Mouse (Mus musculus): Measurements from ENCODE around the gene Krtap9-1. TPM values are rescaled to one million over a fixed set of nuclear protein-coding genes. Genes with fewer than 3 reads are reported as not detected.
"Not testable (repeated sequence)": the region's sequence is repeated elsewhere in the genome, so short reads cannot be mapped to it uniquely, and the experiment has no call there.

The Krtap9-1 gene
- not detected for total RNA-seq (2018; cell fraction: chromatin; rRNA removed)
- total RNA-seq (2018; cell fraction: cytosol; rRNA removed), result not detected
- not detected for total RNA-seq (2018; cell fraction: nucleus; rRNA removed)
- polyA plus RNA-seq (2018), result not detected in 3 replicates

GRCm38 (mm10) chr11:99873089-99873488 is at the start of gene Krtap9-1:
Gene Krtap9-1, plus strand, starts transcription at chr11:99873389.
- H3K27ac ChIP-seq; H3K79me2 ChIP-seq (ENCODE audit: inconsistent target); H3K4me3 ChIP-seq (ENCODE audit: inconsistent target); H3K36me3 ChIP-seq (ENCODE audit: inconsistent target): not testable (repeated sequence)
- WGBS (ENCODE audit: missing documents), result 67% methylated on average over 1 of the region's 1 CpGs

GRCm38 (mm10) chr11:99837966-99838365 is 35.2 kb upstream of the Krtap9-1 start, which contains the start of gene 2300003K06Rik:
Gene 2300003K06Rik, minus strand, starts transcription at chr11:99838066.
- Histone ChIP-seq H3K4me3 (ENCODE audit: inconsistent target) (no peak within 1 kb of the TSS), H3K79me2 (ENCODE audit: inconsistent target) (no peaks in the 10 kb centered on the region), H3K27ac (no peak within 1 kb of the TSS), H3K36me3 (ENCODE audit: inconsistent target) (no peaks in the 10 kb centered on the region)
- WGBS (ENCODE audit: missing documents), result 85% methylated on average over 1 of the region's 1 CpGs

GRCm38 (mm10) chr11:99842185-99842584 is 31.0 kb upstream of the Krtap9-1 start:
- Histone ChIP-seq H3K36me3 (ENCODE audit: inconsistent target) (no peaks in the 10 kb centered on the region), H3K4me3 (ENCODE audit: inconsistent target) (no peak overlapping the region), H3K79me2 (ENCODE audit: inconsistent target) (no peaks in the 10 kb centered on the region), H3K27ac (no peak overlapping the region)
- WGBS (ENCODE audit: missing documents), result 77% methylated on average over 1 of the region's 1 CpGs

GRCm38 (mm10) chr11:99846746-99847145 is 26.4 kb upstream of the Krtap9-1 start:
- Histone ChIP-seq H3K79me2 (ENCODE audit: inconsistent target) (no peaks in the 10 kb centered on the region), H3K4me3 (ENCODE audit: inconsistent target) (no peak overlapping the region), H3K36me3 (ENCODE audit: inconsistent target) (no peaks in the 10 kb centered on the region)

GRCm38 (mm10) chr11:99851508-99851907 is 21.7 kb upstream of the Krtap9-1 start, which contains the start of gene Krtap4-16:
Gene Krtap4-16, minus strand, starts transcription at chr11:99851608.
- H3K79me2 ChIP-seq (ENCODE audit: inconsistent target), result no peaks in the 10 kb centered on the region
- no peak within 1 kb of the TSS for H3K4me3 ChIP-seq (ENCODE audit: inconsistent target)
- no peak within 1 kb of the TSS for H3K27ac ChIP-seq
- no peaks in the 10 kb centered on the region for H3K36me3 ChIP-seq (ENCODE audit: inconsistent target)

More at GRCm38 (mm10) chr11:99846746-99847145, 26.4 kb upstream of the Krtap9-1 start:
- no peak overlapping the region for H3K27ac ChIP-seq
- WGBS (ENCODE audit: missing documents), result 95% methylated on average over 2 of the region's 2 CpGs

GRCm38 (mm10) chr11:99854121-99854520 is 19.1 kb upstream of the Krtap9-1 start:
- no peaks in the 10 kb centered on the region for H3K36me3 ChIP-seq (ENCODE audit: inconsistent target)
- WGBS (ENCODE audit: missing documents), result 53% methylated on average over 3 of the region's 3 CpGs
- no peak overlapping the region for H3K27ac ChIP-seq
- H3K4me3 ChIP-seq (ENCODE audit: inconsistent target), result no peak overlapping the region
- H3K79me2 ChIP-seq (ENCODE audit: inconsistent target), result no peaks in the 10 kb centered on the region

GRCm38 (mm10) chr11:99857617-99858016 is 15.6 kb upstream of the Krtap9-1 start, which contains the start of gene Gm11568:
Gene Gm11568, plus strand, starts transcription at chr11:99857917.
- 94% methylated on average over 2 of the region's 2 CpGs for WGBS (ENCODE audit: missing documents)
- H3K27ac ChIP-seq, result no peak within 1 kb of the TSS
- H3K4me3 ChIP-seq (ENCODE audit: inconsistent target), result no peak within 1 kb of the TSS
- no peaks in the 10 kb centered on the region for H3K79me2 ChIP-seq (ENCODE audit: inconsistent target)
- no peaks in the 10 kb centered on the region for H3K36me3 ChIP-seq (ENCODE audit: inconsistent target)

GRCm38 (mm10) chr11:99858761-99859160 is 14.4 kb upstream of the Krtap9-1 start:
- Histone ChIP-seq H3K4me3 (ENCODE audit: inconsistent target) (no peak overlapping the region), H3K79me2 (ENCODE audit: inconsistent target) (no peaks in the 10 kb centered on the region), H3K27ac (no peak overlapping the region), H3K36me3 (ENCODE audit: inconsistent target) (no peaks in the 10 kb centered on the region)
- 72% methylated on average over 2 of the region's 2 CpGs for WGBS (ENCODE audit: missing documents)

GRCm38 (mm10) chr11:99864176-99864575 is 9.0 kb upstream of the Krtap9-1 start, which contains the start of gene Gm11559:
Gene Gm11559, plus strand, starts transcription at chr11:99864476.
- WGBS (ENCODE audit: missing documents), result no CpG with 5 or more reads among the region's 1 CpGs
- H3K79me2 ChIP-seq (ENCODE audit: inconsistent target); H3K4me3 ChIP-seq (ENCODE audit: inconsistent target); H3K36me3 ChIP-seq (ENCODE audit: inconsistent target); H3K27ac ChIP-seq: not testable (repeated sequence)

- not testable (repeated sequence) for H3K27ac ChIP-seq; H3K36me3 ChIP-seq (ENCODE audit: inconsistent target); H3K79me2 ChIP-seq (ENCODE audit: inconsistent target); H3K4me3 ChIP-seq (ENCODE audit: inconsistent target)
- 17% methylated on average over 1 of the region's 1 CpGs for WGBS (ENCODE audit: missing documents)
These were observed 5.7 kb downstream of the Krtap9-1 start, which contains the start of gene Gm11567 for GRCm38 (mm10) chr11:99878887-99879286. Gene Gm11567, plus strand, starts transcription at chr11:99879187.

GRCm38 (mm10) chr11:99907620-99908019 is 34.4 kb downstream of the Krtap9-1 start, which contains the start of gene Krtap31-1:
Gene Krtap31-1, plus strand, starts transcription at chr11:99907920.
- H3K27ac ChIP-seq, result no peak within 1 kb of the TSS
- H3K4me3 ChIP-seq (ENCODE audit: inconsistent target), result no peak within 1 kb of the TSS
- WGBS (ENCODE audit: missing documents), result 79% methylated on average over 1 of the region's 2 CpGs
- no peaks in the 10 kb centered on the region for H3K79me2 ChIP-seq (ENCODE audit: inconsistent target)
- H3K36me3 ChIP-seq (ENCODE audit: inconsistent target), result no peaks in the 10 kb centered on the region

- Histone ChIP-seq H3K4me3 (ENCODE audit: inconsistent target) (no peak within 1 kb of the TSS), H3K27ac (no peak within 1 kb of the TSS), H3K36me3 (ENCODE audit: inconsistent target) (no peaks in the 10 kb centered on the region), H3K79me2 (ENCODE audit: inconsistent target) (no peaks in the 10 kb centered on the region)
- WGBS (ENCODE audit: missing documents), result 88% methylated on average over 3 of the region's 3 CpGs
These were observed 41.3 kb downstream of the Krtap9-1 start, which contains the start of gene Gm11565 for GRCm38 (mm10) chr11:99914451-99914850. Gene Gm11565, plus strand, starts transcription at chr11:99914751.

Other genes starting within 250 kb of the Krtap9-1 start
- not detected in 3 replicates for gene Krtap4-1, start 245.2 kb upstream of the Krtap9-1 start, polyA plus RNA-seq (2018)
- gene Krtap4-2, start 238.3 kb upstream of the Krtap9-1 start, polyA plus RNA-seq (2018), result not detected in 3 replicates
- not detected in 3 replicates for gene Krtap4-7, start 229.3 kb upstream of the Krtap9-1 start, polyA plus RNA-seq (2018)
- not detected in 3 replicates for gene Gm11555, start 223.2 kb upstream of the Krtap9-1 start, polyA plus RNA-seq (2018)
- gene Gm11563, start 214.4 kb upstream of the Krtap9-1 start, polyA plus RNA-seq (2018), result not detected in 3 replicates
- gene Krtap4-6, start 207.4 kb upstream of the Krtap9-1 start, polyA plus RNA-seq (2018), result not detected in 3 replicates
- gene Gm14190, start 182.6 kb upstream of the Krtap9-1 start, polyA plus RNA-seq (2018), result not detected in 3 replicates
- not detected in 3 replicates for gene Gm14180, start 139.1 kb upstream of the Krtap9-1 start, polyA plus RNA-seq (2018)
- not detected in 3 replicates for gene Gm11595, start 100.5 kb upstream of the Krtap9-1 start, polyA plus RNA-seq (2018)
- not detected in 3 replicates for gene Krtap4-8, start 92.7 kb upstream of the Krtap9-1 start, polyA plus RNA-seq (2018)
- not detected in 3 replicates for gene Krtap4-9, start 88.2 kb upstream of the Krtap9-1 start, polyA plus RNA-seq (2018)
- gene Gm11596, start 79.9 kb upstream of the Krtap9-1 start, polyA plus RNA-seq (2018), result not detected in 3 replicates
- not detected in 3 replicates for gene Gm11569, start 74.5 kb upstream of the Krtap9-1 start, polyA plus RNA-seq (2018)
- not detected in 3 replicates for gene Gm11554, start 68.9 kb upstream of the Krtap9-1 start, polyA plus RNA-seq (2018)
- gene Krtap4-13, start 63.5 kb upstream of the Krtap9-1 start, polyA plus RNA-seq (2018), result not detected in 3 replicates
- gene Gm11564, start 57.7 kb upstream of the Krtap9-1 start, polyA plus RNA-seq (2018), result not detected in 3 replicates
- not detected in 3 replicates for gene 2300003K06Rik, start 35.3 kb upstream of the Krtap9-1 start, polyA plus RNA-seq (2018)
- gene Krtap4-16, start 21.8 kb upstream of the Krtap9-1 start, polyA plus RNA-seq (2018), result not detected in 3 replicates
- not detected in 3 replicates for gene Gm11568, start 15.5 kb upstream of the Krtap9-1 start, polyA plus RNA-seq (2018)
- gene Gm11559, start 8.9 kb upstream of the Krtap9-1 start, polyA plus RNA-seq (2018), result not detected in 3 replicates
- gene Gm11567, start 5.8 kb downstream of the Krtap9-1 start, polyA plus RNA-seq (2018), result not detected in 3 replicates
- gene Krtap31-1, start 34.5 kb downstream of the Krtap9-1 start, polyA plus RNA-seq (2018), result not detected in 3 replicates
- not detected in 3 replicates for gene Gm11565, start 41.4 kb downstream of the Krtap9-1 start, polyA plus RNA-seq (2018)
- not detected in 3 replicates for gene Krtap31-2, start 62.9 kb downstream of the Krtap9-1 start, polyA plus RNA-seq (2018)
- gene Krtap9-5, start 75.1 kb downstream of the Krtap9-1 start, polyA plus RNA-seq (2018), result not detected in 3 replicates
- not detected in 3 replicates for gene Krtap29-1, start 105.7 kb downstream of the Krtap9-1 start, polyA plus RNA-seq (2018)
- not detected in 3 replicates for gene Krtap16-1, start 113.2 kb downstream of the Krtap9-1 start, polyA plus RNA-seq (2018)
- not detected in 3 replicates for gene Krtap17-1, start 120.6 kb downstream of the Krtap9-1 start, polyA plus RNA-seq (2018)
- gene Krt33a, start 142.8 kb downstream of the Krtap9-1 start, polyA plus RNA-seq (2018), result not detected in 3 replicates
- not detected in 3 replicates for gene Krt33b, start 156.5 kb downstream of the Krtap9-1 start, polyA plus RNA-seq (2018)
- gene Krt34, start 168.2 kb downstream of the Krtap9-1 start, polyA plus RNA-seq (2018), result not detected in 3 replicates
- not detected in 3 replicates for gene Krt31, start 177.2 kb downstream of the Krtap9-1 start, polyA plus RNA-seq (2018)
- gene Krt32, start 214.8 kb downstream of the Krtap9-1 start, polyA plus RNA-seq (2018), result not detected in 3 replicates
- not detected in 3 replicates for gene Krt35, start 222.9 kb downstream of the Krtap9-1 start, polyA plus RNA-seq (2018)
- not detected in 3 replicates for gene Krt36, start 232.2 kb downstream of the Krtap9-1 start, polyA plus RNA-seq (2018)
- gene Krt13, start 248.2 kb downstream of the Krtap9-1 start, polyA plus RNA-seq (2018), result not detected in 3 replicates

All from macrophage (primary cell).